Mouse (Mus musculus): ENCODE measurements at regions not wholly inside any gene's neighbourhood (a gene's known extent, or its start where the extent isn't known, plus 50 kb on each side); places are given as distances from the start of the nearest gene placed in this dataset.

GRCm38 (mm10) chr12:77968543-77968942 is 225.5 kb upstream of the Gm6657 start:
- no peak overlapping the region for H3K27ac ChIP-seq (replicated peaks; ENCODE audit: low read depth, low read length)
- H3K4me3 ChIP-seq (ENCODE audit: insufficient read depth, low read depth, low read length) = no peak overlapping the region
- no peaks in the 10 kb centered on the region for H3K4me1 ChIP-seq (ENCODE audit: control insufficient read depth, insufficient read depth, insufficient read length, low read length)

GRCm38 (mm10) chr12:77970026-77970425 is 224.0 kb upstream of the Gm6657 start:
- no peak overlapping the region for H3K27ac ChIP-seq (replicated peaks; ENCODE audit: low read depth, low read length)
- no peak overlapping the region for H3K4me3 ChIP-seq (ENCODE audit: insufficient read depth, low read depth, low read length)
- no peaks in the 10 kb centered on the region for H3K4me1 ChIP-seq (ENCODE audit: control insufficient read depth, insufficient read depth, insufficient read length, low read length)

GRCm38 (mm10) chr12:77972165-77972564 is 221.9 kb upstream of the Gm6657 start:
- Histone ChIP-seq H3K27ac (replicated peaks; ENCODE audit: low read depth, low read length) (no peak overlapping the region), H3K4me3 (ENCODE audit: insufficient read depth, low read depth, low read length) (no peak overlapping the region), H3K4me1 (ENCODE audit: control insufficient read depth, insufficient read depth, insufficient read length, low read length) (no peaks in the 10 kb centered on the region)

- Histone ChIP-seq H3K4me1 (ENCODE audit: control insufficient read depth, insufficient read depth, insufficient read length, low read length) (no peaks in the 10 kb centered on the region), H3K27ac (replicated peaks; ENCODE audit: low read depth, low read length) (no peak overlapping the region), H3K4me3 (ENCODE audit: insufficient read depth, low read depth, low read length) (no peak overlapping the region)
These were observed 217.1 kb upstream of the Gm6657 start for GRCm38 (mm10) chr12:77976952-77977351.

GRCm38 (mm10) chr12:77986738-77987137 is 207.3 kb upstream of the Gm6657 start:
- H3K27ac ChIP-seq (replicated peaks; ENCODE audit: low read depth, low read length) = no peak overlapping the region
- no peak overlapping the region for H3K4me3 ChIP-seq (ENCODE audit: insufficient read depth, low read depth, low read length)
- no peaks in the 10 kb centered on the region for H3K4me1 ChIP-seq (ENCODE audit: control insufficient read depth, insufficient read depth, insufficient read length, low read length)

- Histone ChIP-seq H3K27ac (replicated peaks; ENCODE audit: low read depth, low read length) (no peak overlapping the region), H3K4me1 (ENCODE audit: control insufficient read depth, insufficient read depth, insufficient read length, low read length) (no peaks in the 10 kb centered on the region), H3K4me3 (ENCODE audit: insufficient read depth, low read depth, low read length) (no peak overlapping the region)
These were observed 204.3 kb upstream of the Gm6657 start for GRCm38 (mm10) chr12:77989766-77990165.

GRCm38 (mm10) chr12:77991627-77992026 is 202.4 kb upstream of the Gm6657 start:
- Histone ChIP-seq H3K4me3 (ENCODE audit: insufficient read depth, low read depth, low read length) (no peak overlapping the region), H3K4me1 (ENCODE audit: control insufficient read depth, insufficient read depth, insufficient read length, low read length) (no peaks in the 10 kb centered on the region), H3K27ac (replicated peaks; ENCODE audit: low read depth, low read length) (no peak overlapping the region)

GRCm38 (mm10) chr12:77994176-77994575 is 199.9 kb upstream of the Gm6657 start:
- H3K4me3 ChIP-seq (ENCODE audit: insufficient read depth, low read depth, low read length) = no peak overlapping the region
- no peaks in the 10 kb centered on the region for H3K4me1 ChIP-seq (ENCODE audit: control insufficient read depth, insufficient read depth, insufficient read length, low read length)
- H3K27ac ChIP-seq (replicated peaks; ENCODE audit: low read depth, low read length) = no peak overlapping the region

- no peak overlapping the region for H3K4me3 ChIP-seq (ENCODE audit: insufficient read depth, low read depth, low read length)
- H3K4me1 ChIP-seq (ENCODE audit: control insufficient read depth, insufficient read depth, insufficient read length, low read length) = no peaks in the 10 kb centered on the region
- H3K27ac ChIP-seq (replicated peaks; ENCODE audit: low read depth, low read length) = no peak overlapping the region
These were observed 196.1 kb upstream of the Gm6657 start for GRCm38 (mm10) chr12:77997916-77998315.

GRCm38 (mm10) chr12:78000401-78000800 is 193.6 kb upstream of the Gm6657 start:
- Histone ChIP-seq H3K4me3 (ENCODE audit: insufficient read depth, low read depth, low read length) (no peak overlapping the region), H3K4me1 (ENCODE audit: control insufficient read depth, insufficient read depth, insufficient read length, low read length) (no peaks in the 10 kb centered on the region)

GRCm38 (mm10) chr12:78001846-78002245 is 192.2 kb upstream of the Gm6657 start:
- H3K27ac ChIP-seq (replicated peaks; ENCODE audit: low read depth, low read length) = no peak overlapping the region
- no peak overlapping the region for H3K4me3 ChIP-seq (ENCODE audit: insufficient read depth, low read depth, low read length)
- no peaks in the 10 kb centered on the region for H3K4me1 ChIP-seq (ENCODE audit: control insufficient read depth, insufficient read depth, insufficient read length, low read length)

More at GRCm38 (mm10) chr12:78000401-78000800, 193.6 kb upstream of the Gm6657 start:
- H3K27ac ChIP-seq (replicated peaks; ENCODE audit: low read depth, low read length) = no peak overlapping the region

- Histone ChIP-seq H3K4me1 (ENCODE audit: control insufficient read depth, insufficient read depth, insufficient read length, low read length) (no peaks in the 10 kb centered on the region), H3K27ac (replicated peaks; ENCODE audit: low read depth, low read length) (no peak overlapping the region), H3K4me3 (ENCODE audit: insufficient read depth, low read depth, low read length) (no peak overlapping the region)
These were observed 160.3 kb upstream of the Gm6657 start for GRCm38 (mm10) chr12:78033766-78034165.

- no peak overlapping the region for H3K27ac ChIP-seq (replicated peaks; ENCODE audit: low read depth, low read length)
- no peak overlapping the region for H3K4me3 ChIP-seq (ENCODE audit: insufficient read depth, low read depth, low read length)
- H3K4me1 ChIP-seq (ENCODE audit: control insufficient read depth, insufficient read depth, insufficient read length, low read length) = no peaks in the 10 kb centered on the region
These were observed 147.5 kb upstream of the Gm6657 start for GRCm38 (mm10) chr12:78046582-78046981.

- Histone ChIP-seq H3K27ac (replicated peaks; ENCODE audit: low read depth, low read length) (no peak overlapping the region), H3K4me1 (ENCODE audit: control insufficient read depth, insufficient read depth, insufficient read length, low read length) (no peaks in the 10 kb centered on the region), H3K4me3 (ENCODE audit: insufficient read depth, low read depth, low read length) (no peak overlapping the region)
These were observed 138.1 kb upstream of the Gm6657 start for GRCm38 (mm10) chr12:78055956-78056355.

GRCm38 (mm10) chr12:78057166-78057565 is 136.9 kb upstream of the Gm6657 start:
- Histone ChIP-seq H3K27ac (replicated peaks; ENCODE audit: low read depth, low read length) (no peak overlapping the region), H3K4me3 (ENCODE audit: insufficient read depth, low read depth, low read length) (no peak overlapping the region), H3K4me1 (ENCODE audit: control insufficient read depth, insufficient read depth, insufficient read length, low read length) (no peaks in the 10 kb centered on the region)

GRCm38 (mm10) chr12:78059965-78060364 is 134.1 kb upstream of the Gm6657 start:
- Histone ChIP-seq H3K4me3 (ENCODE audit: insufficient read depth, low read depth, low read length) (no peak overlapping the region), H3K4me1 (ENCODE audit: control insufficient read depth, insufficient read depth, insufficient read length, low read length) (no peaks in the 10 kb centered on the region), H3K27ac (replicated peaks; ENCODE audit: low read depth, low read length) (no peak overlapping the region)

- H3K4me1 ChIP-seq (ENCODE audit: control insufficient read depth, insufficient read depth, insufficient read length, low read length) = no peaks in the 10 kb centered on the region
- no peak overlapping the region for H3K4me3 ChIP-seq (ENCODE audit: insufficient read depth, low read depth, low read length)
- no peak overlapping the region for H3K27ac ChIP-seq (replicated peaks; ENCODE audit: low read depth, low read length)
These were observed 128.0 kb upstream of the Gm6657 start for GRCm38 (mm10) chr12:78066024-78066423.

Data from brown adipose tissue, adult 24 weeks (tissue).